Mouse (Mus musculus): ENCODE measurements at regions not wholly inside any gene's neighbourhood (a gene's known extent, or its start where the extent isn't known, plus 50 kb on each side); places are given as distances from the start of the nearest gene placed in this dataset.

GRCm38 (mm10) chr2:167782231-167782999, 92.8 kb upstream of the Tmem189 start:
- Histone ChIP-seq H3K4me1 (ENCODE audit: control insufficient read depth, insufficient read depth, low read length) (peaks cover 13% of the 10 kb centered on the region; the same call in 1 of the 2 replicates), H3K36me3 (ENCODE audit: control insufficient read depth, insufficient read depth, low read length) (no peaks in the 10 kb centered on the region), H3K27me3 (ENCODE audit: control insufficient read depth, insufficient read depth, low read length) (no peaks in the 10 kb centered on the region), H3K9ac (ENCODE audit: low read length) (no peak overlapping the region), H3K4me3 (ENCODE audit: low read depth, low read length) (no peak overlapping the region), H3K27ac (ENCODE audit: low read depth, low read length) (no peak overlapping the region), H3K4me2 (no peak overlapping the region), H3K9me3 (ENCODE audit: control insufficient read depth, low read length) (no peaks in the 10 kb centered on the region)
- ATAC-seq (ENCODE audit: low FRiP score) (no peak), DNase-seq (ENCODE audit: low spot score, missing footprints) (no peak)
- 31% methylated on average over 27 of the region's 27 CpGs for WGBS

GRCm38 (mm10) chr2:167781496-167781895, 91.9 kb upstream of the Tmem189 start:
- peaks cover 18% of the 10 kb centered on the region for H3K4me1 ChIP-seq (ENCODE audit: control insufficient read depth, insufficient read depth, low read length)
- no peak overlapping the region for H3K9ac ChIP-seq (ENCODE audit: low read length)
- no peak overlapping the region for H3K27ac ChIP-seq (ENCODE audit: low read depth, low read length)
- H3K9me3 ChIP-seq (ENCODE audit: control insufficient read depth, low read length): no peaks in the 10 kb centered on the region
- H3K36me3 ChIP-seq (ENCODE audit: control insufficient read depth, insufficient read depth, low read length): no peaks in the 10 kb centered on the region
- no peaks in the 10 kb centered on the region for H3K27me3 ChIP-seq (ENCODE audit: control insufficient read depth, insufficient read depth, low read length)
- 77% methylated on average over 13 of the region's 13 CpGs for WGBS
- DNase-seq (ENCODE audit: low spot score, missing footprints): no peak
- no peak for ATAC-seq (ENCODE audit: low FRiP score)
- H3K4me3 ChIP-seq (ENCODE audit: low read depth, low read length): no peak overlapping the region
- H3K4me2 ChIP-seq: no peak overlapping the region

- Histone ChIP-seq H3K4me2 (no peak overlapping the region), H3K9ac (ENCODE audit: low read length) (no peak overlapping the region), H3K4me3 (ENCODE audit: low read depth, low read length) (no peak overlapping the region), H3K27ac (ENCODE audit: low read depth, low read length) (no peak overlapping the region), H3K4me1 (ENCODE audit: control insufficient read depth, insufficient read depth, low read length) (peaks cover 20% of the 10 kb centered on the region), H3K27me3 (ENCODE audit: control insufficient read depth, insufficient read depth, low read length) (no peaks in the 10 kb centered on the region), H3K9me3 (ENCODE audit: control insufficient read depth, low read length) (no peaks in the 10 kb centered on the region), H3K36me3 (ENCODE audit: control insufficient read depth, insufficient read depth, low read length) (no peaks in the 10 kb centered on the region)
- no peak for DNase-seq (ENCODE audit: low spot score, missing footprints)
- no peak for ATAC-seq (ENCODE audit: low FRiP score)
- WGBS: 78% methylated on average over 10 of the region's 10 CpGs
Measured at GRCm38 (mm10) chr2:167778691-167779090, 89.1 kb upstream of the Tmem189 start.

GRCm38 (mm10) chr2:167778271-167778670, 88.6 kb upstream of the Tmem189 start:
- no peaks in the 10 kb centered on the region for H3K27me3 ChIP-seq (ENCODE audit: control insufficient read depth, insufficient read depth, low read length)
- H3K4me1 ChIP-seq (ENCODE audit: control insufficient read depth, insufficient read depth, low read length): peaks cover 20% of the 10 kb centered on the region
- 71% methylated on average over 4 of the region's 4 CpGs for WGBS
- peak overlapping the region; percentile 95 for H3K4me2 ChIP-seq
- H3K9me3 ChIP-seq (ENCODE audit: control insufficient read depth, low read length): no peaks in the 10 kb centered on the region
- no peaks in the 10 kb centered on the region for H3K36me3 ChIP-seq (ENCODE audit: control insufficient read depth, insufficient read depth, low read length)
- no peak; the same call in 1 of the 2 replicates for ATAC-seq (ENCODE audit: low FRiP score)
- no peak for DNase-seq (ENCODE audit: low spot score, missing footprints)
- no peak overlapping the region for H3K27ac ChIP-seq (ENCODE audit: low read depth, low read length)
- peak overlapping the region; percentile 85 for H3K9ac ChIP-seq (ENCODE audit: low read length)
- peak overlapping the region; percentile 62 for H3K4me3 ChIP-seq (ENCODE audit: low read depth, low read length)

- H3K27ac ChIP-seq (ENCODE audit: low read depth, low read length): no peak overlapping the region; the same call in 1 of the 2 replicates
- H3K4me3 ChIP-seq (ENCODE audit: low read depth, low read length): peak overlapping the region; percentile 62
- DNase-seq (ENCODE audit: low spot score, missing footprints) (peak; percentile 98), ATAC-seq (ENCODE audit: low FRiP score) (peak; percentile 91)
- 3% methylated on average over 33 of the region's 33 CpGs for WGBS
- peak overlapping the region; percentile 85 for H3K9ac ChIP-seq (ENCODE audit: low read length)
- peaks cover 18% of the 10 kb centered on the region for H3K4me1 ChIP-seq (ENCODE audit: control insufficient read depth, insufficient read depth, low read length)
- H3K9me3 ChIP-seq (ENCODE audit: control insufficient read depth, low read length): no peaks in the 10 kb centered on the region
- H3K27me3 ChIP-seq (ENCODE audit: control insufficient read depth, insufficient read depth, low read length): no peaks in the 10 kb centered on the region
- H3K4me2 ChIP-seq: peak overlapping the region; percentile 95
- H3K36me3 ChIP-seq (ENCODE audit: control insufficient read depth, insufficient read depth, low read length): no peaks in the 10 kb centered on the region
Measured at GRCm38 (mm10) chr2:167777331-167778085, 87.9 kb upstream of the Tmem189 start.

- Histone ChIP-seq H3K4me2 (peak overlapping the region; percentile 95), H3K9ac (ENCODE audit: low read length) (no peak overlapping the region), H3K4me1 (ENCODE audit: control insufficient read depth, insufficient read depth, low read length) (peaks cover 14% of the 10 kb centered on the region)
Measured at GRCm38 (mm10) chr2:167776251-167777168, 86.9 kb upstream of the Tmem189 start.

GRCm38 (mm10) chr2:167775218-167775915, 85.7 kb upstream of the Tmem189 start:
- ATAC-seq (ENCODE audit: low FRiP score) (no peak), DNase-seq (ENCODE audit: low spot score, missing footprints) (no peak)
- no peaks in the 10 kb centered on the region for H3K9me3 ChIP-seq (ENCODE audit: control insufficient read depth, low read length)
- 82% methylated on average over 20 of the region's 20 CpGs for WGBS
- peaks cover 14% of the 10 kb centered on the region for H3K4me1 ChIP-seq (ENCODE audit: control insufficient read depth, insufficient read depth, low read length)
- no peak overlapping the region for H3K27ac ChIP-seq (ENCODE audit: low read depth, low read length)
- no peak overlapping the region for H3K4me2 ChIP-seq
- H3K36me3 ChIP-seq (ENCODE audit: control insufficient read depth, insufficient read depth, low read length): no peaks in the 10 kb centered on the region
- no peaks in the 10 kb centered on the region for H3K27me3 ChIP-seq (ENCODE audit: control insufficient read depth, insufficient read depth, low read length)
- no peak overlapping the region for H3K4me3 ChIP-seq (ENCODE audit: low read depth, low read length)
- no peak overlapping the region for H3K9ac ChIP-seq (ENCODE audit: low read length)

More at GRCm38 (mm10) chr2:167776251-167777168, 86.9 kb upstream of the Tmem189 start:
- Histone ChIP-seq H3K27ac (ENCODE audit: low read depth, low read length) (no peak overlapping the region), H3K4me3 (ENCODE audit: low read depth, low read length) (peak overlapping the region; percentile 62; the same call in 1 of the 2 replicates), H3K36me3 (ENCODE audit: control insufficient read depth, insufficient read depth, low read length) (no peaks in the 10 kb centered on the region), H3K27me3 (ENCODE audit: control insufficient read depth, insufficient read depth, low read length) (no peaks in the 10 kb centered on the region), H3K9me3 (ENCODE audit: control insufficient read depth, low read length) (no peaks in the 10 kb centered on the region)
- DNase-seq (ENCODE audit: low spot score, missing footprints) (no peak), ATAC-seq (ENCODE audit: low FRiP score) (no peak)
- WGBS: 59% methylated on average over 24 of the region's 24 CpGs

- Histone ChIP-seq H3K4me3 (ENCODE audit: low read depth, low read length) (no peak overlapping the region), H3K36me3 (ENCODE audit: control insufficient read depth, insufficient read depth, low read length) (no peaks in the 10 kb centered on the region), H3K4me1 (ENCODE audit: control insufficient read depth, insufficient read depth, low read length) (peaks cover 14% of the 10 kb centered on the region), H3K9me3 (ENCODE audit: control insufficient read depth, low read length) (no peaks in the 10 kb centered on the region), H3K27me3 (ENCODE audit: control insufficient read depth, insufficient read depth, low read length) (no peaks in the 10 kb centered on the region), H3K9ac (ENCODE audit: low read length) (no peak overlapping the region), H3K27ac (ENCODE audit: low read depth, low read length) (no peak overlapping the region), H3K4me2 (no peak overlapping the region)
- ATAC-seq (ENCODE audit: low FRiP score): no peak
- DNase-seq (ENCODE audit: low spot score, missing footprints): no peak
- WGBS: 23% methylated on average over 10 of the region's 10 CpGs
Measured at GRCm38 (mm10) chr2:167774806-167775179, 85.2 kb upstream of the Tmem189 start.

All from midbrain, embryonic 11.5 days (tissue).